ENCODE assay signal across 16 mouse cellular contexts in genomic region chr17:31351984-31352383, GRCm38 (mm10).
"Had no signal": no experiment of that assay in that cellular context is flagged by ENCODE, and none has a peak within 500 bp of the region (broad histone marks: within the 10 kb centered on the region; RNA-seq: fewer than 3 reads in every experiment).

No protein-coding gene starts in this region.

- DNase-seq: kidney, adult 8-10 months; kidney, postnatal 25 days; layer of hippocampus, adult 9-11 months; left cerebral cortex, postnatal 4 days; lung, adult 2 months; lung, postnatal 36 days; right cerebral cortex, postnatal 4 days; spleen, adult 18-20 months; thymus, adult 2 months; thymus, postnatal 25 days had no signal

- H3K27me3 ChIP-seq: limb, embryonic 13.5 days; liver, embryonic 15.5 days; neural tube, embryonic 15.5 days had no signal

- ATAC-seq: intestine, postnatal 0 days had no signal

- H3K27ac ChIP-seq: limb, embryonic 13.5 days; liver, embryonic 15.5 days; midbrain, embryonic 10.5 days; neural tube, embryonic 15.5 days had no signal

- H3K9ac ChIP-seq: limb, embryonic 13.5 days; liver, embryonic 15.5 days; neural tube, embryonic 15.5 days had no signal

- H3K4me3 ChIP-seq: limb, embryonic 13.5 days; liver, embryonic 15.5 days; midbrain, embryonic 10.5 days; myocyte; neural tube, embryonic 15.5 days had no signal

- H3K36me3 ChIP-seq: limb, embryonic 13.5 days; liver, embryonic 15.5 days; midbrain, embryonic 10.5 days had no signal

- H3K9me3 ChIP-seq: limb, embryonic 13.5 days; liver, embryonic 15.5 days; midbrain, embryonic 10.5 days; neural tube, embryonic 15.5 days had no signal

- H3K4me1 ChIP-seq: liver, embryonic 15.5 days had no signal

- H3K4me2 ChIP-seq: limb, embryonic 13.5 days; liver, embryonic 15.5 days; neural tube, embryonic 15.5 days had no signal
